Mouse (Mus musculus) liver, adult 2 months (tissue): ENCODE data around the gene Pde2a. TPM values are rescaled to one million over a fixed set of nuclear protein-coding genes. Genes with fewer than 3 reads are reported as not detected.

Experiments used
- DNase-seq: peaks from one replicate; pipeline ENCODE4 v3.0.0-alpha.2; 2011; ENCODE audit warnings: low read depth, low spot score; ENCODE audit errors: extremely low read depth
- H3K27ac ChIP-seq: fragments of 200-500 bp; replicated peaks from 2 replicates; pipeline ENCODE4 v1.5.1; 2012; ENCODE audit warnings: low read depth, mild to moderate bottlenecking, control low read depth, inconsistent platforms, low read length; ENCODE audit not compliant: insufficient read depth
- H3K27me3 ChIP-seq: fragments of 200-500 bp; 2 replicates; pipeline ENCODE4 v1.6.1; 2012; ENCODE audit warnings: mild to moderate bottlenecking, moderate library complexity, low read length, inconsistent platforms; ENCODE audit not compliant: control insufficient read depth, insufficient read depth
- H3K36me3 ChIP-seq: fragments of 200-500 bp; 2 replicates; pipeline ENCODE4 v1.6.1; 2012; ENCODE audit warnings: low read length, inconsistent platforms; ENCODE audit not compliant: control insufficient read depth, insufficient read depth
- H3K4me1 ChIP-seq: fragments of 200-500 bp; 2 replicates; pipeline ENCODE4 v1.6.1; 2011; ENCODE audit warnings: low read length; ENCODE audit not compliant: control insufficient read depth, insufficient read depth
- H3K4me3 ChIP-seq: fragments of 200-500 bp; 2 replicates; pipeline ENCODE4 v1.5.1; 2011; ENCODE audit warnings: low read depth, mild to moderate bottlenecking, control low read depth, low read length, moderate library complexity; ENCODE audit not compliant: insufficient read depth
- H3K79me2 ChIP-seq: fragments of 200-500 bp; 2 replicates; pipeline ENCODE4 v1.6.1; 2012; ENCODE audit warnings: inconsistent platforms, mild to moderate bottlenecking, low read length, moderate library complexity; ENCODE audit not compliant: control insufficient read depth, insufficient read depth
- H3K9ac ChIP-seq: fragments of 200-500 bp; 2 replicates; pipeline ENCODE4 v1.6.1; 2012; ENCODE audit warnings: low read depth, mild to moderate bottlenecking, control low read depth, inconsistent platforms, low read length
- CTCF ChIP-seq: fragments of 200-500 bp; IDR thresholded peaks from 2 replicates; pipeline ENCODE4 v1.5.1; 2011; ENCODE audit warnings: low read depth, low read length, control low read depth
- POLR2A ChIP-seq: fragments of 200-500 bp; IDR thresholded peaks from 2 replicates; pipeline ENCODE4 v1.6.1; 2011; ENCODE audit warnings: low read length, control low read depth; ENCODE audit not compliant: insufficient read depth; ENCODE audit errors: extremely low read depth
- WGBS: fragments of 180-500 bp; shearing (Covaris S2); methylation state at CpG from one replicate; pipeline ENCODE4 v1.1.7; 2018; 5-methylcytosine and 5-hydroxymethylcytosine counted together
- polyA plus RNA-seq: library from polyadenylated mRNA; depleted of rRNA; stranded (reverse); fragments of >200 nt; gene quantifications from 2 replicates; pipeline ENCODE4 v1.2.3, GENCODE M21; 2012
- total RNA-seq: library from RNA; depleted of rRNA; stranded (reverse); fragments of >200 nt; gene quantifications from 2 replicates; pipeline ENCODE4 v1.2.3, GENCODE M21; 2014

Gene Pde2a
- total and polyA plus RNA-seq, 2 experiments: 7.7 to 11.4 TPM

- peak overlapping the region; percentile 66 for H3K4me3 ChIP-seq
- no peaks in the 10 kb centered on the region for H3K27me3 ChIP-seq
- no peak for TF ChIP-seq CTCF
- TF ChIP-seq POLR2A: no peak
- H3K4me1 ChIP-seq: peaks cover 1% of the 10 kb centered on the region
- H3K36me3 ChIP-seq: no peaks in the 10 kb centered on the region
- H3K79me2 ChIP-seq: no peaks in the 10 kb centered on the region
- WGBS: 83% methylated on average over 3 of the region's 3 CpGs
- peak overlapping the region; percentile 48 for H3K9ac ChIP-seq
- 0 out of 2 replicates have a peak overlapping the region, but pooled peaks have one; percentile 5 for H3K27ac ChIP-seq
- DNase-seq: no peak
Measured at GRCm38 (mm10) chr7:101452669-101453068, 31.2 kb downstream of the Pde2a start.

- Histone ChIP-seq H3K79me2 (no peaks in the 10 kb centered on the region), H3K27ac (peak overlapping the region; percentile 41), H3K4me1 (peaks cover 1% of the 10 kb centered on the region), H3K27me3 (no peaks in the 10 kb centered on the region), H3K4me3 (peak overlapping the region; percentile 66), H3K36me3 (no peaks in the 10 kb centered on the region), H3K9ac (peak overlapping the region; percentile 48; the same call in 1 of the 2 replicates)
- TF ChIP-seq CTCF: no peak
- TF ChIP-seq POLR2A: no peak
- 74% methylated on average over 3 of the region's 3 CpGs for WGBS
- no peak for DNase-seq
Measured at GRCm38 (mm10) chr7:101453296-101453695, 31.8 kb downstream of the Pde2a start.

GRCm38 (mm10) chr7:101453725-101454124 is 32.2 kb downstream of the Pde2a start:
- peak overlapping the region; percentile 41; the same call in 1 of the 2 replicates for H3K27ac ChIP-seq
- H3K27me3 ChIP-seq: no peaks in the 10 kb centered on the region
- H3K36me3 ChIP-seq: no peaks in the 10 kb centered on the region
- 40% methylated on average over 8 of the region's 8 CpGs for WGBS
- no peak overlapping the region for H3K9ac ChIP-seq
- H3K79me2 ChIP-seq: no peaks in the 10 kb centered on the region
- H3K4me1 ChIP-seq: peaks cover 1% of the 10 kb centered on the region
- TF ChIP-seq POLR2A (no peak), CTCF (no peak)
- H3K4me3 ChIP-seq: no peak overlapping the region
- DNase-seq: peak; percentile 15

- 70% methylated on average over 9 of the region's 9 CpGs for WGBS
- Histone ChIP-seq H3K4me1 (peaks cover 1% of the 10 kb centered on the region), H3K27me3 (no peaks in the 10 kb centered on the region), H3K4me3 (no peak overlapping the region), H3K9ac (peak overlapping the region; percentile 17; the same call in 1 of the 2 replicates), H3K36me3 (no peaks in the 10 kb centered on the region), H3K27ac (peak overlapping the region; percentile 24; the same call in 1 of the 2 replicates), H3K79me2 (no peaks in the 10 kb centered on the region)
- DNase-seq: no peak
- TF ChIP-seq POLR2A: no peak
- no peak for TF ChIP-seq CTCF
Measured at GRCm38 (mm10) chr7:101454479-101454878, 33.0 kb downstream of the Pde2a start.

GRCm38 (mm10) chr7:101455141-101455540 is 33.6 kb downstream of the Pde2a start:
- 69% methylated on average over 6 of the region's 6 CpGs for WGBS
- Histone ChIP-seq H3K4me3 (no peak overlapping the region; the same call in 1 of the 2 replicates), H3K4me1 (peaks cover 1% of the 10 kb centered on the region), H3K79me2 (no peaks in the 10 kb centered on the region), H3K27me3 (no peaks in the 10 kb centered on the region), H3K9ac (no peak overlapping the region), H3K27ac (peak overlapping the region; percentile 24; the same call in 1 of the 2 replicates), H3K36me3 (no peaks in the 10 kb centered on the region)
- TF ChIP-seq POLR2A: no peak
- no peak for TF ChIP-seq CTCF
- DNase-seq: no peak

GRCm38 (mm10) chr7:101456318-101456717 is 34.8 kb downstream of the Pde2a start:
- Histone ChIP-seq H3K36me3 (no peaks in the 10 kb centered on the region), H3K4me3 (no peak overlapping the region), H3K9ac (peak overlapping the region; percentile 32), H3K27me3 (no peaks in the 10 kb centered on the region), H3K27ac (peak overlapping the region; percentile 60), H3K4me1 (peaks cover 1% of the 10 kb centered on the region), H3K79me2 (no peaks in the 10 kb centered on the region)
- no peak for DNase-seq
- TF ChIP-seq POLR2A (no peak), CTCF (no peak)
- 66% methylated on average over 4 of the region's 4 CpGs for whole genome bisulfite sequencing
